Mouse (Mus musculus): Measurements from ENCODE around the gene Sdhc. TPM values are rescaled to one million over a fixed set of nuclear protein-coding genes. Genes with fewer than 3 reads are reported as not detected.
A peak's percentile ranks its signal among the peaks of the same experiment; 100 is the strongest.

Sdhc gene
- total RNA-seq (2017), result 15.7 to 38.4 TPM (median 25.1 TPM) in 3 replicates

GRCm38 (mm10) chr1:171149974-171150760, at the start of gene Sdhc, which contains the start of gene Mpz:
Sdhc (minus strand) TSS chr1:171150603.
Mpz (plus strand) TSS chr1:171150711.
- peak; percentile 97 for ATAC-seq (replicated peaks; ENCODE audit: insufficient number of reproducible peaks, low FRiP score, low TSS enrichment, poor library complexity, severe bottlenecking)

GRCm38 (mm10) chr1:171199532-171199931, 49.1 kb upstream of the Sdhc start:
- no peak for ATAC-seq (replicated peaks; ENCODE audit: insufficient number of reproducible peaks, low FRiP score, low TSS enrichment, poor library complexity, severe bottlenecking)

- ATAC-seq (replicated peaks; ENCODE audit: insufficient number of reproducible peaks, low FRiP score, low TSS enrichment, poor library complexity, severe bottlenecking), result peak; percentile 47
Observed at GRCm38 (mm10) chr1:171195887-171196397, 45.5 kb upstream of the Sdhc start, which contains the start of gene Pcp4l1. Pcp4l1 (minus strand) TSS chr1:171196268.

- ATAC-seq (replicated peaks; ENCODE audit: insufficient number of reproducible peaks, low FRiP score, low TSS enrichment, poor library complexity, severe bottlenecking), result no peak
Observed at GRCm38 (mm10) chr1:171195046-171195822, 44.8 kb upstream of the Sdhc start.

- no peak for ATAC-seq (replicated peaks; ENCODE audit: insufficient number of reproducible peaks, low FRiP score, low TSS enrichment, poor library complexity, severe bottlenecking)
Observed at GRCm38 (mm10) chr1:171193911-171194830, 43.8 kb upstream of the Sdhc start.

- ATAC-seq (replicated peaks; ENCODE audit: insufficient number of reproducible peaks, low FRiP score, low TSS enrichment, poor library complexity, severe bottlenecking), result no peak
Observed at GRCm38 (mm10) chr1:171193093-171193840, 42.9 kb upstream of the Sdhc start.

- ATAC-seq (replicated peaks; ENCODE audit: insufficient number of reproducible peaks, low FRiP score, low TSS enrichment, poor library complexity, severe bottlenecking), result no peak
Observed at GRCm38 (mm10) chr1:171192283-171192682, 41.9 kb upstream of the Sdhc start.

GRCm38 (mm10) chr1:171190832-171191231, 40.4 kb upstream of the Sdhc start:
- ATAC-seq (replicated peaks; ENCODE audit: insufficient number of reproducible peaks, low FRiP score, low TSS enrichment, poor library complexity, severe bottlenecking), result no peak

- ATAC-seq (replicated peaks; ENCODE audit: insufficient number of reproducible peaks, low FRiP score, low TSS enrichment, poor library complexity, severe bottlenecking), result no peak
Observed at GRCm38 (mm10) chr1:171189476-171190114, 39.2 kb upstream of the Sdhc start.

- ATAC-seq (replicated peaks; ENCODE audit: insufficient number of reproducible peaks, low FRiP score, low TSS enrichment, poor library complexity, severe bottlenecking), result no peak
Observed at GRCm38 (mm10) chr1:171189046-171189445, 38.6 kb upstream of the Sdhc start.

GRCm38 (mm10) chr1:171187851-171188700, 37.7 kb upstream of the Sdhc start:
- ATAC-seq (replicated peaks; ENCODE audit: insufficient number of reproducible peaks, low FRiP score, low TSS enrichment, poor library complexity, severe bottlenecking), result no peak

- ATAC-seq (replicated peaks; ENCODE audit: insufficient number of reproducible peaks, low FRiP score, low TSS enrichment, poor library complexity, severe bottlenecking), result no peak
Observed at GRCm38 (mm10) chr1:171185655-171186054, 35.3 kb upstream of the Sdhc start.

- peak; percentile 90 for ATAC-seq (replicated peaks; ENCODE audit: insufficient number of reproducible peaks, low FRiP score, low TSS enrichment, poor library complexity, severe bottlenecking)
Observed at GRCm38 (mm10) chr1:171184314-171184713, 33.9 kb upstream of the Sdhc start.

GRCm38 (mm10) chr1:171183620-171184019, 33.2 kb upstream of the Sdhc start:
- no peak for ATAC-seq (replicated peaks; ENCODE audit: insufficient number of reproducible peaks, low FRiP score, low TSS enrichment, poor library complexity, severe bottlenecking)

- ATAC-seq (replicated peaks; ENCODE audit: insufficient number of reproducible peaks, low FRiP score, low TSS enrichment, poor library complexity, severe bottlenecking), result no peak
Observed at GRCm38 (mm10) chr1:171183025-171183424, 32.6 kb upstream of the Sdhc start.

GRCm38 (mm10) chr1:171179487-171180171, 29.2 kb upstream of the Sdhc start:
- no peak for ATAC-seq (replicated peaks; ENCODE audit: insufficient number of reproducible peaks, low FRiP score, low TSS enrichment, poor library complexity, severe bottlenecking)
